Mouse (Mus musculus): Measurements from ENCODE around the gene Tmem198.

DNA sequence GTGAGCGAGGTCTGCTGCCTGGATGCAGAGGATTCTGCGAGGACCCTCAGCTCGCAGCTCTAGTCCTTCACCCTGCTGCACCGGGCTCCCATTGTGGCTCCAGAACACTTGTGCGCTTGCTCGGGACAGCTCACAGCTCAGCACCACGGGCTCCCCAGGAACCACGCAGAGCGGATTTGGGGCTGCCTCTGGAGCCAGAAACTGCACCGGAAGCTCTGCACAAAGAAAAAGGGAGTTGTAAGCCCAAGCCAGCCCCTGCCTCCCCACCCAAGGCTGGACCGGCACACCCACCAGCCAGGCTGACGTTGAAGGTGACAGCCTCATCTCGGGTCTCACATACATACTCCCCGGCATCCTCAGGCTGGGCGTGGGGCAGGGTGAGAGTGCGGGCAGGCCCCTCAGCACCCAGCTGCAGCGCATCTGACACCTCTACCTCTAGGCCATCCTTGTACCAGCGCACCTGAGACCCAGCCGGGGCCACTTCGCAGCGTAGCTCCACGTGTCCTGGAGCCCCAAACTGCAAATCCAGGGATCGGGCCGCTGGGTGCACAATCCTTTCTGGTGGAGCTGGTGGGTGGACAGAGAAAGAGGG is 13.3 kb downstream of the Tmem198 start:
- no peak for TF ChIP-seq POLR2A (IDR thresholded peaks at IDR 0.05; ENCODE audit: insufficient read depth, low read length)
- no peak for TF ChIP-seq CTCF (IDR thresholded peaks at IDR 0.05; ENCODE audit: low read depth, low read length)
- no peak for TF ChIP-seq EP300 (IDR thresholded peaks at IDR 0.05; ENCODE audit: insufficient read depth, low read depth, low read length)
